Mouse (Mus musculus): ENCODE measurements around the gene Cd84.
"Not testable (repeated sequence)": the region's sequence is repeated elsewhere in the genome, so short reads cannot be mapped to it uniquely, and the experiment has no call there.

GRCm38 (mm10) chr1:171895364-171895763, 55.9 kb downstream of the Cd84 start, which contains the start of gene Gm10521:
- not testable (repeated sequence) for TF ChIP-seq CTCF (IDR thresholded peaks at IDR 0.05; ENCODE audit: borderline replicate concordance, insufficient read depth, low read depth, low read length); POLR2A (IDR thresholded peaks at IDR 0.05; ENCODE audit: borderline replicate concordance, insufficient read depth, low read length)

Data from cerebellum, adult 2 months (tissue).